Mouse (Mus musculus): ENCODE data around the gene Cib2. TPM values are rescaled to one million over a fixed set of nuclear protein-coding genes. Genes with fewer than 3 reads are reported as not detected.
A peak's percentile ranks its signal among the peaks of the same experiment; 100 is the strongest.

Cib2 gene
- total and polyA plus RNA-seq, 3 experiments: 0.08 TPM; not detected in 2

- Histone ChIP-seq H3K4me1 (ENCODE audit: insufficient read depth, low read depth, low read length) (no peaks in the 10 kb centered on the region), H3K4me3 (ENCODE audit: low read depth, low read length) (no peak overlapping the region), H3K9me3 (replicated peaks) (no peaks in the 10 kb centered on the region), H3K27me3 (ENCODE audit: insufficient read depth, low read length) (peaks cover 19% of the 10 kb centered on the region), H3K36me3 (replicated peaks) (no peaks in the 10 kb centered on the region)
- DNase-seq (ENCODE audit: low spot score): no peak
- ATAC-seq (ENCODE audit: extremely low read depth, insufficient number of reproducible peaks, low FRiP score, poor library complexity, severe bottlenecking): no peak
- TF ChIP-seq TAL1 (conservative IDR thresholded peaks at IDR 0.05; ENCODE audit: low read depth, low read length) (no peak), POLR2AphosphoS5 (IDR thresholded peaks at IDR 0.05; ENCODE audit: insufficient replicate concordance, low read depth, low read length) (no peak), CTCF (IDR thresholded peaks at IDR 0.05; ENCODE audit: low read depth, low read length) (no peak), GATA1 (IDR thresholded peaks at IDR 0.05; ENCODE audit: borderline replicate concordance, low read length) (no peak), GATA2 (IDR thresholded peaks at IDR 0.05; ENCODE audit: borderline replicate concordance, low read depth, low read length) (no peak)
Measured at GRCm38 (mm10) chr9:54502873-54503272, 57.1 kb downstream of the Cib2 start.

GRCm38 (mm10) chr9:54502111-54502495, 57.9 kb downstream of the Cib2 start:
- Histone ChIP-seq H3K4me3 (ENCODE audit: low read depth, low read length) (no peak overlapping the region), H3K36me3 (replicated peaks) (no peaks in the 10 kb centered on the region), H3K9me3 (replicated peaks) (no peaks in the 10 kb centered on the region), H3K27me3 (ENCODE audit: insufficient read depth, low read length) (peaks cover 19% of the 10 kb centered on the region), H3K4me1 (ENCODE audit: insufficient read depth, low read depth, low read length) (no peaks in the 10 kb centered on the region)
- TF ChIP-seq TAL1 (conservative IDR thresholded peaks at IDR 0.05; ENCODE audit: low read depth, low read length) (no peak), POLR2AphosphoS5 (IDR thresholded peaks at IDR 0.05; ENCODE audit: insufficient replicate concordance, low read depth, low read length) (no peak), GATA1 (IDR thresholded peaks at IDR 0.05; ENCODE audit: borderline replicate concordance, low read length) (no peak), GATA2 (IDR thresholded peaks at IDR 0.05; ENCODE audit: borderline replicate concordance, low read depth, low read length) (no peak), CTCF (IDR thresholded peaks at IDR 0.05; ENCODE audit: low read depth, low read length) (no peak)
- ATAC-seq (ENCODE audit: extremely low read depth, insufficient number of reproducible peaks, low FRiP score, poor library complexity, severe bottlenecking): no peak
- DNase-seq (ENCODE audit: low spot score): no peak

DNA sequence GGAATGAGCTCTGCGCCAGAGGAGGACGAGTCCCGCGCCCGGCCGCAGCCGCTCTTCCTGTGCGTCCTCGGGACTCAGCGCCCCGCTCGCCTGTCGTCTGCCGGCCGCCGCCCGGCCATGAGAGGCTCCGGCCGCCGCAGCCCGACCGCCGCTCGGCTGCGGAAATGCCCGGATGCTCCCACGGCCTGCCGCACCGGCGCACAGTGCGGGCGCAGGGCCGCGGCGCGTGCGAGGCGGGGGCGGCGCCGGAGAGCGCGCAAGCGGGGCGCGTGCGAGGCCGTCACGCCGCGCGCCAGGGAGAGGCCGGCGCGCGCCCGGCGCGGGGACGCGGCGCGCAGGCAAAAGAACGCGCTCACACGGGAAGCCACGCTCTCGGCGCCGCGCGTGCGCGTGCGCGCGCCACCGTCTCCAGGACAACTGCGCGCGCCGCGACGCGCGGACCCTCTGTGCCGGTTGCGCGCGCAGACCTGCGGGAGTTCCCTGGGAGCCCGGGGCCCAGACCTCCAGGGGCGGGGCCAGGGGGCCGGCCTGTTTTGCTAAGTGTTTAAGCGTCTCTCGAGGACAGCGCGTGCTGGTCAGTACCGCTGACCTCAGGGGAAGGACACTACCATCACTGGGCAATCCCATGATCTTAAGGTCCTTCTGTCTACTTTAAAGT, 58.4 kb downstream of the Cib2 start, which contains the start of gene Dmxl2:
Gene Dmxl2 (minus strand): TSS at position 174 of the 658 bp plus-strand sequence.
- Histone ChIP-seq H3K9me3 (replicated peaks) (no peaks in the 10 kb centered on the region), H3K4me1 (ENCODE audit: insufficient read depth, low read depth, low read length) (no peaks in the 10 kb centered on the region), H3K4me3 (ENCODE audit: low read depth, low read length) (peak within 1 kb of the TSS; percentile 33; the same call in 1 of the 2 replicates), H3K27me3 (ENCODE audit: insufficient read depth, low read length) (peaks cover 19% of the 10 kb centered on the region), H3K36me3 (replicated peaks) (no peaks in the 10 kb centered on the region)
- DNase-seq (ENCODE audit: low spot score) (no peak), ATAC-seq (ENCODE audit: extremely low read depth, insufficient number of reproducible peaks, low FRiP score, poor library complexity, severe bottlenecking) (no peak)
- TF ChIP-seq GATA1 (IDR thresholded peaks at IDR 0.05; ENCODE audit: borderline replicate concordance, low read length) (no peak), POLR2AphosphoS5 (IDR thresholded peaks at IDR 0.05; ENCODE audit: insufficient replicate concordance, low read depth, low read length) (no peak), GATA2 (IDR thresholded peaks at IDR 0.05; ENCODE audit: borderline replicate concordance, low read depth, low read length) (no peak), TAL1 (conservative IDR thresholded peaks at IDR 0.05; ENCODE audit: low read depth, low read length) (no peak), CTCF (IDR thresholded peaks at IDR 0.05; ENCODE audit: low read depth, low read length) (no peak)

DNA sequence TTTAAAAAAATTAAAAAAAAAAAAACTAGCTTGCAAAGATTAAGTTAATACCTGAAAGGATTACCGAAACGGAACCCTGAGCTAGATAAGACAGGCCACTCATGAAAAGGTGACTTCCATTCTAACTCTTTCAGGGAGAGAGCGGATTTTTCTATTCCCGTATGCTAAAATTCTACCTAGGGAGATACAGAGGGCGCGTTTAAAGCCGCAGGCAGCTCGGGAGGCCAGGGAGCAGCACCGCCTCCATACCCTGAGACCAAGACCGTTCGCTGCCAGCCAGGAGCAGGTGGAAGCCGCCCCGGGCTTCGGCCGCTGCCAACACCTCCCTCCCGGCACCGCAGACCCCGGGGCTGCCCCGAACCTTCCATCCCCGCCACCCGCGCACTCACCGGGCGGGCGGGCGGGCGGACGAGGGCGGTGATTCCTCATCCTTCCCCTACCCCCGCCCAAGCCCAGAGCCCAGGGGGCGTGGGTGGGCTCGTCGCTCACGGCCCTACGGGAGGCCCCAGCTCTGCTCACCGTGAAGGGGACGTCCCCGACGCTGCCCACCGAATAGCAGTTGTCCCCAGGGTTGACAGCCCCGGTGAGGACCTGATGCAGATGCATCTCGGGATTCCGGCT, 59.1 kb downstream of the Cib2 start:
- Histone ChIP-seq H3K9me3 (replicated peaks) (no peaks in the 10 kb centered on the region), H3K27me3 (ENCODE audit: insufficient read depth, low read length) (peaks cover 19% of the 10 kb centered on the region), H3K4me1 (ENCODE audit: insufficient read depth, low read depth, low read length) (no peaks in the 10 kb centered on the region), H3K4me3 (ENCODE audit: low read depth, low read length) (no peak overlapping the region; the same call in 1 of the 2 replicates), H3K36me3 (replicated peaks) (no peaks in the 10 kb centered on the region)
- TF ChIP-seq GATA1 (IDR thresholded peaks at IDR 0.05; ENCODE audit: borderline replicate concordance, low read length) (no peak), CTCF (IDR thresholded peaks at IDR 0.05; ENCODE audit: low read depth, low read length) (no peak), TAL1 (conservative IDR thresholded peaks at IDR 0.05; ENCODE audit: low read depth, low read length) (no peak), POLR2AphosphoS5 (IDR thresholded peaks at IDR 0.05; ENCODE audit: insufficient replicate concordance, low read depth, low read length) (no peak), GATA2 (IDR thresholded peaks at IDR 0.05; ENCODE audit: borderline replicate concordance, low read depth, low read length) (no peak)
- ATAC-seq (ENCODE audit: extremely low read depth, insufficient number of reproducible peaks, low FRiP score, poor library complexity, severe bottlenecking) (no peak), DNase-seq (ENCODE audit: low spot score) (no peak)

DNA sequence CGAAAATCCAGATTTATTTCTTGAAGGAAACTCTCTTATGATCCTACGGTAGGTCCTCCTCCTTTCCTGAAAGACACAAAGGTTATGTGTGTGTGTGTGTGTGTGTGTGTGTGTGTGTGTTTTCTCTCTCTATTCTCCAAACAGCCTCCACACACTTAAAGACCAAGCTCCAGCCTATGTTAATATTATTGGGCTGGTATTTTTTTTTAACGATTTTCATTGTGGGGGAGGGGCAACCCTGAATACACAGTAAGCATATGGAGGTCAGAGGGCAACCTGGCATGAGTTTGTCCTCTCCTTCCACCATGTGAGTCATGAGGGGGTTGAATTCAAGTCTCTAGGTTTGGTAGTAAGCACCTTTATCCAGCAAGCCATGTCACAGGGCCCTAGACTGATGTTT, 60.2 kb downstream of the Cib2 start:
- DNase-seq (ENCODE audit: low spot score): no peak
- H3K36me3 ChIP-seq (replicated peaks): no peaks in the 10 kb centered on the region
- TF ChIP-seq GATA2 (IDR thresholded peaks at IDR 0.05; ENCODE audit: borderline replicate concordance, low read depth, low read length) (no peak), GATA1 (IDR thresholded peaks at IDR 0.05; ENCODE audit: borderline replicate concordance, low read length) (no peak), POLR2AphosphoS5 (IDR thresholded peaks at IDR 0.05; ENCODE audit: insufficient replicate concordance, low read depth, low read length) (no peak)
- H3K27me3 ChIP-seq (ENCODE audit: insufficient read depth, low read length): peaks cover 22% of the 10 kb centered on the region
- no peaks in the 10 kb centered on the region for H3K9me3 ChIP-seq (replicated peaks)
- H3K4me3 ChIP-seq (ENCODE audit: low read depth, low read length): no peak overlapping the region
- no peak for ATAC-seq (ENCODE audit: extremely low read depth, insufficient number of reproducible peaks, low FRiP score, poor library complexity, severe bottlenecking)
- no peaks in the 10 kb centered on the region for H3K4me1 ChIP-seq (ENCODE audit: insufficient read depth, low read depth, low read length)

- Histone ChIP-seq H3K4me1 (ENCODE audit: insufficient read depth, low read depth, low read length) (no peaks in the 10 kb centered on the region), H3K9me3 (replicated peaks) (no peaks in the 10 kb centered on the region), H3K36me3 (replicated peaks) (no peaks in the 10 kb centered on the region), H3K27me3 (ENCODE audit: insufficient read depth, low read length) (peaks cover 22% of the 10 kb centered on the region), H3K4me3 (ENCODE audit: low read depth, low read length) (no peak overlapping the region)
- DNase-seq (ENCODE audit: low spot score) (no peak), ATAC-seq (ENCODE audit: extremely low read depth, insufficient number of reproducible peaks, low FRiP score, poor library complexity, severe bottlenecking) (no peak)
- TF ChIP-seq TAL1 (conservative IDR thresholded peaks at IDR 0.05; ENCODE audit: low read depth, low read length): no peak
- TF ChIP-seq CTCF (IDR thresholded peaks at IDR 0.05; ENCODE audit: low read depth, low read length): no peak
- TF ChIP-seq POLR2AphosphoS5 (IDR thresholded peaks at IDR 0.05; ENCODE audit: insufficient replicate concordance, low read depth, low read length): no peak
- no peak for TF ChIP-seq GATA2 (IDR thresholded peaks at IDR 0.05; ENCODE audit: borderline replicate concordance, low read depth, low read length)
- TF ChIP-seq GATA1 (IDR thresholded peaks at IDR 0.05; ENCODE audit: borderline replicate concordance, low read length): no peak
Measured at GRCm38 (mm10) chr9:54499291-54499690, 60.7 kb downstream of the Cib2 start.

Other genes with a start within 250 kb of the Cib2 start
- gene Dmxl2, start 58.6 kb downstream of the Cib2 start, total RNA-seq (2014; fragmentation: Nextera tagmentation): not detected in 2 replicates
- 0.11 and 0.23 TPM in 2 replicates for gene Dmxl2, start 58.6 kb downstream of the Cib2 start, total RNA-seq (2017)
- gene Dmxl2, start 58.6 kb downstream of the Cib2 start, polyA plus RNA-seq (2012): not detected in 2 replicates
- gene Sh2d7, start 21.2 kb downstream of the Cib2 start, total RNA-seq (2014; fragmentation: Nextera tagmentation): not detected in 2 replicates
- 0.05 and 0.06 TPM in 2 replicates for gene Sh2d7, start 21.2 kb downstream of the Cib2 start, total RNA-seq (2017)
- gene Sh2d7, start 21.2 kb downstream of the Cib2 start, polyA plus RNA-seq (2012): not detected in 2 replicates
- 76.3 and 79.5 TPM in 2 replicates for gene Idh3a, start 26.1 kb upstream of the Cib2 start, total RNA-seq (2014; fragmentation: Nextera tagmentation)
- 60.8 and 71.5 TPM in 2 replicates for gene Idh3a, start 26.1 kb upstream of the Cib2 start, total RNA-seq (2017)
- gene Idh3a, start 26.1 kb upstream of the Cib2 start, polyA plus RNA-seq (2012): 20.3 and 21.7 TPM in 2 replicates
- gene Acsbg1, start 101.7 kb upstream of the Cib2 start, total RNA-seq (2014; fragmentation: Nextera tagmentation): 0.34 TPM in 1 of 2 replicates, not detected in the other
- gene Acsbg1, start 101.7 kb upstream of the Cib2 start, total RNA-seq (2017): 0.12 and 0.38 TPM in 2 replicates
- 0.02 and 0.03 TPM in 2 replicates for gene Acsbg1, start 101.7 kb upstream of the Cib2 start, polyA plus RNA-seq (2012)
- gene Dnaja4, start 138.7 kb upstream of the Cib2 start, total RNA-seq (2014; fragmentation: Nextera tagmentation): 18.6 TPM in 1 of 2 replicates, not detected in the other
- gene Dnaja4, start 138.7 kb upstream of the Cib2 start, total RNA-seq (2017): 0.12 and 0.16 TPM in 2 replicates
- gene Dnaja4, start 138.7 kb upstream of the Cib2 start, polyA plus RNA-seq (2012): not detected in 2 replicates
- gene Wdr61, start 174.3 kb upstream of the Cib2 start, total RNA-seq (2014; fragmentation: Nextera tagmentation): 55.8 and 67.6 TPM in 2 replicates
- gene Wdr61, start 174.3 kb upstream of the Cib2 start, total RNA-seq (2017): 109 and 124 TPM in 2 replicates
- gene Wdr61, start 174.3 kb upstream of the Cib2 start, polyA plus RNA-seq (2012): 12.5 and 32.6 TPM in 2 replicates
- not detected in 2 replicates for gene Crabp1, start 204.5 kb upstream of the Cib2 start, total RNA-seq (2014; fragmentation: Nextera tagmentation)
- not detected in 2 replicates for gene Crabp1, start 204.5 kb upstream of the Cib2 start, total RNA-seq (2017)
- gene Crabp1, start 204.5 kb upstream of the Cib2 start, polyA plus RNA-seq (2012): not detected in 2 replicates